In the genomic region with DNA sequence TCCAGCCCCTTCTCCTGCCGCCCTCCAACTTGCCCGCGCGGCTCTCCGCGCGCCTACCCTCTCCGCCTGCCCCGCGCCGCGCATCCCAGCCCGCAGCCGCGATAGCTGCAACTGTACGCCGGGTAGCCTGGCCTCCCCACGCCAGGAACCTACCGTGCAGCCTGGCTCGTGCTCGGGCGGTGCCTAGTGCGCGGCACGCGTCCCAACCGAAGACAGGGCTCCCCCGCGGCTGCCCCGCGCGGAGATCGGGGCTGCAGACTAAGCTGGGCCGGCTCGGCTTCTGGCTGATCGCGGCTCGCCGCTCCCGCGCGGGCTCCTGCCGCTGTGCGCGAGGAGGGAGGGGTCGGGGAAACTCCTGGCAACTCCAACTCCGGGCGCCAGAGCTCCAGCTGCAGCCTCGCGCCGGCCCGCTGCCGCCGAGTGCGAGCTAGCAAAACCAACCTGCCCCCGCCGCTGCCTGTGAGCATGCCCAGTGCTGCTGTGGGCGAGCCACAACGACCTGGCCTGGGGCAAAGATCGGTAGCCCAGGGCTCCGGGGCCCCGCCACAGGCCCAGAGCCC, we compare ENCODE assay signal across 8 mouse cellular contexts. TPM values are rescaled to one million over a fixed set of nuclear protein-coding genes. Genes with fewer than 3 reads are reported as not detected.
A peak's percentile ranks its signal among the peaks of the same experiment; 100 is the strongest.
DNase-seq lines count a peak whose midpoint lies in the region; ATAC-seq lines count a peak whose summit lies in the region.

No protein-coding gene starts in this region.

- peaks cover 9% of the 10 kb centered on the region; the same call in 1 of the 2 replicates for H3K4me1 ChIP-seq in intestine, embryonic 15.5 days (replicated peaks)

- no peaks in the 10 kb centered on the region for H3K36me3 ChIP-seq in intestine, embryonic 15.5 days

- H3K9ac ChIP-seq in intestine, embryonic 15.5 days = peak overlapping the region; percentile 82

- ATAC-seq in intestine, embryonic 15.5 days = peak; percentile 79
- ATAC-seq in megakaryocyte, adult 5-6 weeks (ENCODE audit: poor library complexity, severe bottlenecking) = peak; percentile 59
- ATAC-seq in activated CD4-positive, CD25-positive, alpha-beta regulatory T cell, adult 4 months = no peak

- DNase-seq in adrenal gland, adult 2 months = peak; percentile 91
- peak; percentile 83 for DNase-seq in embryo, embryonic 10 days (ENCODE audit: low spot score)
- peak; percentile 72 to 75 for DNase-seq in gastrocnemius, postnatal 36 days
- peak; percentile 55 to 67 for DNase-seq in left cerebral cortex, postnatal 14 days (ENCODE audit: low spot score in 2 of 2)
- peak; percentile 79 for DNase-seq in right cerebral cortex, postnatal 10 days (ENCODE audit: low spot score in 2 of 2)

- peak overlapping the region; percentile 98 for H3K4me2 ChIP-seq in intestine, embryonic 15.5 days (replicated peaks)

- H3K4me3 ChIP-seq in intestine, embryonic 15.5 days (replicated peaks) = peak overlapping the region; percentile 82

- no peaks in the 10 kb centered on the region for H3K9me3 ChIP-seq in intestine, embryonic 15.5 days

- H3K27ac ChIP-seq in intestine, embryonic 15.5 days = peak overlapping the region; percentile 88

- H3K27me3 ChIP-seq in intestine, embryonic 15.5 days (replicated peaks) = no peaks in the 10 kb centered on the region

- under 1% methylated on average over 62 of the region's 62 CpGs for WGBS in intestine, embryonic 15.5 days

- intact Hi-C loops in gastrocnemius, postnatal 36 days (cut with DNase I) = loop anchor here (5.0 to 10.0 kb wide), 3 partner anchors 42 to 323 kb away; no protein-coding TSS in a partner anchor
- intact Hi-C loops in left cerebral cortex, postnatal 14 days (cut with DNase I) = loop anchor here (5.0 kb wide), 3 partner anchors 62 to 227 kb away; no protein-coding TSS in a partner anchor

RNA-seq across cellular contexts. Expression of gene Stxbp6, which starts 0.4 kb away (rescaled TPM):
- total RNA-seq in adrenal gland, adult 2 months (2021) = 10 to 100 TPM; 18.4 to 21.7 TPM
- polyA plus RNA-seq in adrenal gland, adult 2 months (2012; rRNA removed) = 9.7 and 9.8 TPM in 2 replicates
- 1 to 10 TPM; 3.9 to 4.8 TPM for total RNA-seq in gastrocnemius, postnatal 36 days (2021)
- 12.1 and 18.8 TPM in 2 replicates for polyA plus RNA-seq in intestine, embryonic 15.5 days (2015; fragmentation: Nextera tagmentation; extraction: Ambion mirVana)
- 10 to 100 TPM; 50.1 to 55.3 TPM for total RNA-seq in left cerebral cortex, postnatal 14 days (2021)
- total RNA-seq in megakaryocyte, adult 5-6 weeks (2015) = 43.0 and 54.7 TPM in 2 replicates
- 53.3 and 56.1 TPM in 2 replicates for total RNA-seq in megakaryocyte, adult 5-6 weeks (2017)
- polyA plus RNA-seq in activated CD4-positive, CD25-positive, alpha-beta regulatory T cell, adult 4 months (2017; shearing (Covaris generic)) = not detected
